Mouse (Mus musculus): ENCODE data around the gene Thoc2.

DNA sequence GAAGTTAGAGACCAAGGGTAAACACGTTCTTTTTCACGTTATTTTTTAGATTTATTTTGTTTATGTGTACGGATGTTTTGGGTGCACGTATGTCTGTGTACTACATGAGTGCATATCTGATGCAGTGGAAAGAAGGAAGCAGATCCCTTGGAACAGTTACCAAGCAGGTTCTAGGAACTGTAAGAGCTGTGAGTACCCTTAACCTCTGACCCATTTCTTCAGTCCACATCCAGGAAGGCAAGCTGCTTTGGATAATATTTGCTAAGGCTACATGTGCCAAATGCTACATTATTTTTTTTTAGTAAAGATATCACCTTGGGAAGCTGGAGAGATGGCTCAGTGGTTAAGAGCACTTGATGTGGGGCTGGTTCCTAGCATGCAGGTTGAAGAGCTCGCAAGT is 21.4 kb upstream of the Thoc2 start:
- TF ChIP-seq POLR2A (IDR thresholded peaks at IDR 0.05; ENCODE audit: control insufficient read depth, low read depth, low read length) (no peak), CTCF (IDR thresholded peaks at IDR 0.05; ENCODE audit: control insufficient read depth, insufficient read depth, insufficient replicate concordance, low read depth, low read length) (no peak)

Measured in testis, adult 2 months (tissue).